Mouse (Mus musculus): Measurements from ENCODE around the gene Mapk6. TPM values are rescaled to one million over a fixed set of nuclear protein-coding genes. Genes with fewer than 3 reads are reported as not detected.

Mapk6 gene
- polyA plus RNA-seq, 1 experiment from 2014 or later = 52.3 TPM

DNA sequence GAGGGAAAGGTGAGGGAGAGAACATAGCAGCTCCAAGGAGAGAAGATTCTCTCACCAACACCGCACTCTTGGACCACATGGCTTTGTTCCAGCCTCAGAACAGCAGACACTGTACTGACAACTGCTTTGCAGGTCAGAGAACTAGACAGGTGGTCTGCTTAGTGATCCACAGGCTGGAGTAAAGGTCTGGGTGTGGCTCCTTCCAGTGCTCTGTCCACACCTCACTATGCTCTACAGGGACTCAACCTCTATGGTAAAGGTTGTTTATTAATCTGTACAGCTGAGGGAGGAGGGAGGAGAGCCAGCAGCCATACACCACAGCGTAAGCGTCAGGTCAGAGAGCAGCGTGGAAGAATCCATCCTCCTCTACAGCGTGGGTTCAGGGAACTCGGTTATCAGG is 13.8 kb downstream of the Mapk6 start:
- Histone ChIP-seq H3K9me3 (ENCODE audit: control insufficient read depth, low read length) (no peaks in the 10 kb centered on the region), H3K4me3 (ENCODE audit: control insufficient read depth in 1 of 2, insufficient read depth in 1 of 2, low read depth in 1 of 2, low read length in 2 of 2) (no peak overlapping the region), H3K27ac (replicated peaks in 1 of 2; ENCODE audit: control insufficient read depth in 1 of 2, insufficient read depth in 1 of 2, low read depth in 2 of 2, low read length in 2 of 2) (no peak overlapping the region), H3K4me1 (ENCODE audit: control insufficient read depth in 2 of 2, insufficient read depth in 2 of 2, low read length in 2 of 2) (peaks cover 4 to 6% of the 10 kb centered on the region in 2 experiments), H3K36me3 (ENCODE audit: control insufficient read depth, insufficient read depth, low read length) (peaks cover 77% of the 10 kb centered on the region), H3K4me2 (ENCODE audit: low read length) (no peak overlapping the region), H3K9ac (ENCODE audit: low read length) (no peak overlapping the region), H3K27me3 (ENCODE audit: control insufficient read depth, insufficient read depth, low read length) (no peaks in the 10 kb centered on the region)
- 82% methylated on average over 6 of the region's 6 CpGs for WGBS
- no peak for ATAC-seq (ENCODE audit: insufficient number of reproducible peaks, insufficient read depth, low FRiP score, low read depth)

- no peaks in the 10 kb centered on the region for H3K4me1 ChIP-seq (ENCODE audit: control insufficient read depth in 2 of 2, insufficient read depth in 2 of 2, low read length in 2 of 2)
- H3K9me3 ChIP-seq (ENCODE audit: control insufficient read depth, low read length) = no peaks in the 10 kb centered on the region
- no peaks in the 10 kb centered on the region for H3K27me3 ChIP-seq (ENCODE audit: control insufficient read depth, insufficient read depth, low read length)
- WGBS = 83% methylated on average over 12 of the region's 12 CpGs
- H3K4me3 ChIP-seq (ENCODE audit: control insufficient read depth in 1 of 2, insufficient read depth in 1 of 2, low read depth in 1 of 2, low read length in 2 of 2) = no peak overlapping the region
- no peak overlapping the region for H3K4me2 ChIP-seq (ENCODE audit: low read length)
- H3K9ac ChIP-seq (ENCODE audit: low read length) = no peak overlapping the region
- H3K27ac ChIP-seq (replicated peaks in 1 of 2; ENCODE audit: control insufficient read depth in 1 of 2, insufficient read depth in 1 of 2, low read depth in 2 of 2, low read length in 2 of 2) = no peak overlapping the region
- no peak for ATAC-seq (ENCODE audit: insufficient number of reproducible peaks, insufficient read depth, low FRiP score, low read depth)
- peaks cover 96% of the 10 kb centered on the region for H3K36me3 ChIP-seq (ENCODE audit: control insufficient read depth, insufficient read depth, low read length)
Observed at GRCm38 (mm10) chr9:75393251-75393650, 16.6 kb downstream of the Mapk6 start.

DNA sequence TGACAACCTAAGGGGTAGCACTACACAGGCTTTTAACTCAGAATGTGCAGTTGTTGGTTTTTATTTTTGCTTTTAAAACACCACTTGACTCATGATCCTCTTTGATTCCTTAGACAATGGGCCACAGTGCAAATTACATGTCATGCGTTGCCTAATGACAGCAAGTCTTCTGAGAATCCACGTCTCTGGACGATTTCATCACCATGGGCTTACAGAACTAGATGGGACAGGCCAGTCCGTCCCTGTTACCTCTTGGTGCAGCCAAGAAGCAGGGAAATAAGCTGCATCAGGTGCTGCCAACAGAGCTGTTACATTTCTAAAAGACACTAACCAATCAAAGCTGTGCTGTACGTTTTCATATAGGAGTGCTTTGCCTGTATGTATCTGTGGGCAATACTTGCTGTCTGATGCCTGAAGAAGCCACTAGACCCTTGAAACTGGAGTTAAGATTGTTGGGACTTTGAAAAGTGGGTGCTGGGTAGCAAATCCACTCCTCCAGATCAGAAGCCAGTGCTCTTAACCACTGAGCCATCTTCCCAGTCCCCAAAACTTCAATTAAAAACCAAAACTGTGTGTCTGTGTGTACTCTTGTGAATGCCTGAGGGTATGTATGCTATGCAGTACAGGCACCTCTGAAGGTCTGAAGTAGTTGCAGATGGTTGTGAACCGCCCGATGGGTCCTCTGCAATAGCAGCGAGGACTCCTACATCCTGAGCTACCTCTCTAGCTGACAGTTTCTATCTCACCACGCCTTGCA is 24.4 kb downstream of the Mapk6 start:
- Histone ChIP-seq H3K4me3 (ENCODE audit: control insufficient read depth in 1 of 2, insufficient read depth in 1 of 2, low read depth in 1 of 2, low read length in 2 of 2) (no peak overlapping the region), H3K9ac (ENCODE audit: low read length) (no peak overlapping the region), H3K27me3 (ENCODE audit: control insufficient read depth, insufficient read depth, low read length) (no peaks in the 10 kb centered on the region), H3K9me3 (ENCODE audit: control insufficient read depth, low read length) (no peaks in the 10 kb centered on the region), H3K36me3 (ENCODE audit: control insufficient read depth, insufficient read depth, low read length) (peaks cover 37% of the 10 kb centered on the region), H3K4me1 (ENCODE audit: control insufficient read depth in 2 of 2, insufficient read depth in 2 of 2, low read length in 2 of 2) (no peaks in the 10 kb centered on the region), H3K4me2 (ENCODE audit: low read length) (no peak overlapping the region), H3K27ac (replicated peaks in 1 of 2; ENCODE audit: control insufficient read depth in 1 of 2, insufficient read depth in 1 of 2, low read depth in 2 of 2, low read length in 2 of 2) (no peak overlapping the region)
- ATAC-seq (ENCODE audit: insufficient number of reproducible peaks, insufficient read depth, low FRiP score, low read depth) = no peak
- WGBS = 84% methylated on average over 9 of the region's 9 CpGs

DNA sequence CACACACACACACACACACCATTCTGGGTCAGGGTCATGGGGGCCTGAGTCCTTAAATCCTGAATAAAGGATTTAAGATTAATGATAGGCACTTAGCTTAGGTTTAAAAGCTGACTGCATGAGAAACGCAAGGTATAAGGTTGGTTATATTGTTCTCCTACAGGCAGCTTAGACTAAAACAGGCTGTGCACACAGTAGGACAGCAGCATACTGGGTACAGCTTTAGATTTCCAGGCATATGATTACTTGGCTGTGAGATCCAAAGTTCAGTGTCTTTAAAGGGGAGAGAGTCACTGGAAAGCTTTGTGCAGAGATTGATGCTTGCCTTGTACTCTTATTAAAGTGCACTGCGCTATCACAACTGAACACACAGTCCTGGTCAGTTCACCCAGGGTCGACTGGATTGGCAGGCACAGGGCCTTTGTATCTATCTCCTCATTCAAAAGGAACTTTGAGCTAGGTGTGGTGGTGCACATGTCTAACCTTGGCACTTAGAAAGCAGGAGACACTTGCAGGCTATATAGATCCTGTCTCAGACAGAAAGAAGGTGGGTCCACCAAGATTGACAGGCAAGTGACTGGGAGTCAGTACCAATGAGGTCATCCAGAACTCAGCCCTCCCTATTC is 25.4 kb downstream of the Mapk6 start:
- Histone ChIP-seq H3K27me3 (ENCODE audit: control insufficient read depth, insufficient read depth, low read length) (no peaks in the 10 kb centered on the region), H3K27ac (replicated peaks in 1 of 2; ENCODE audit: control insufficient read depth in 1 of 2, insufficient read depth in 1 of 2, low read depth in 2 of 2, low read length in 2 of 2) (no peak overlapping the region), H3K4me1 (ENCODE audit: control insufficient read depth in 2 of 2, insufficient read depth in 2 of 2, low read length in 2 of 2) (no peaks in the 10 kb centered on the region), H3K4me2 (ENCODE audit: low read length) (no peak overlapping the region), H3K9me3 (ENCODE audit: control insufficient read depth, low read length) (no peaks in the 10 kb centered on the region), H3K36me3 (ENCODE audit: control insufficient read depth, insufficient read depth, low read length) (peaks cover 29% of the 10 kb centered on the region), H3K4me3 (ENCODE audit: control insufficient read depth in 1 of 2, insufficient read depth in 1 of 2, low read depth in 1 of 2, low read length in 2 of 2) (no peak overlapping the region), H3K9ac (ENCODE audit: low read length) (no peak overlapping the region)
- WGBS = 77% methylated on average over 3 of the region's 3 CpGs
- ATAC-seq (ENCODE audit: insufficient number of reproducible peaks, insufficient read depth, low FRiP score, low read depth) = no peak

DNA sequence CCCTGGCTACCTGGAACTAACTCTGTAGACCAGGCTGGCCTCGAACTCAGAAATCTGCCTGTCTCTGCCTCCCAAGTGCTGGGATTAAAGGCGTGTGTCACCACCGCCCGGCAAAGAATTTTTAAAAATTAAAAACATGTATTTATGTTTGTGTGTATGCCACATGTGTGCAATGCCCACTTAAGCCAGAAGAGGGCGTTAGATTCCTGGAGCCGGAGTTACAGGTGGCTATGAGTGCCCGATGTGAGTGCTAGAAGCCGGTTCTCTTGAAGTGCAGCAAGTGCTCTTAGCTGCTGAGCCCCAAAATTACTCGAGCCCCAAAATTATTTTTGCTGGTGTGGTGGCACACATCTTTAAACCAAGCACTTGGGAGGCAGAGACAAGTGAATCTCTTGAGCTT is 26.0 kb downstream of the Mapk6 start:
- H3K4me2 ChIP-seq (ENCODE audit: low read length) = no peak overlapping the region
- no peaks in the 10 kb centered on the region for H3K27me3 ChIP-seq (ENCODE audit: control insufficient read depth, insufficient read depth, low read length)
- no peak for ATAC-seq (ENCODE audit: insufficient number of reproducible peaks, insufficient read depth, low FRiP score, low read depth)
- H3K9ac ChIP-seq (ENCODE audit: low read length) = no peak overlapping the region
- no peak overlapping the region for H3K27ac ChIP-seq (replicated peaks in 1 of 2; ENCODE audit: control insufficient read depth in 1 of 2, insufficient read depth in 1 of 2, low read depth in 2 of 2, low read length in 2 of 2)
- H3K36me3 ChIP-seq (ENCODE audit: control insufficient read depth, insufficient read depth, low read length) = peaks cover 22% of the 10 kb centered on the region
- WGBS = 78% methylated on average over 9 of the region's 9 CpGs
- H3K4me3 ChIP-seq (ENCODE audit: control insufficient read depth in 1 of 2, insufficient read depth in 1 of 2, low read depth in 1 of 2, low read length in 2 of 2) = no peak overlapping the region
- H3K4me1 ChIP-seq (ENCODE audit: control insufficient read depth in 2 of 2, insufficient read depth in 2 of 2, low read length in 2 of 2) = no peaks in the 10 kb centered on the region
- H3K9me3 ChIP-seq (ENCODE audit: control insufficient read depth, low read length) = no peaks in the 10 kb centered on the region

DNA sequence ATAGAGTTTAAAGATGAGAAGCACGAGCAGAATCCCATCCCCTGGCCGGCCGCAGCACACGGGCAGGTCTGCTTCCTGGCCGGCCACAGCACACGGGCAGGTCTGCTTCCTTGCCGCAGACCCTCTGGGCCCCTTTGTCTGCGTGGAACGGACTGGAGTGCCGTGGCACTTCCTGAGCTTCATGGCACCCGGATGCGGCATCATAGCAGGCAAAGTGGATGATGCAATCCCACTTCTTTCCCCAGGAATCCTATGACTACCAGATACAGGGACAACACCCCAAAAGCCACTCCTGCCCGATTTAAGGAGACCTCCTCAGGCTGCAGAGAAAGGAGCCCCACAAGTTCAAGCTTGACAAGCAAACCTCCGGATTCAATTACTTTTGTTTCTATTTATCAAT is 27.0 kb downstream of the Mapk6 start:
- H3K4me3 ChIP-seq (ENCODE audit: control insufficient read depth in 1 of 2, insufficient read depth in 1 of 2, low read depth in 1 of 2, low read length in 2 of 2) = no peak overlapping the region
- H3K27ac ChIP-seq (replicated peaks in 1 of 2; ENCODE audit: control insufficient read depth in 1 of 2, insufficient read depth in 1 of 2, low read depth in 2 of 2, low read length in 2 of 2) = no peak overlapping the region
- no peaks in the 10 kb centered on the region for H3K27me3 ChIP-seq (ENCODE audit: control insufficient read depth, insufficient read depth, low read length)
- no peak for ATAC-seq (ENCODE audit: insufficient number of reproducible peaks, insufficient read depth, low FRiP score, low read depth)
- no peak overlapping the region for H3K4me2 ChIP-seq (ENCODE audit: low read length)
- H3K36me3 ChIP-seq (ENCODE audit: control insufficient read depth, insufficient read depth, low read length) = peaks cover 16% of the 10 kb centered on the region
- no peaks in the 10 kb centered on the region for H3K4me1 ChIP-seq (ENCODE audit: control insufficient read depth in 2 of 2, insufficient read depth in 2 of 2, low read length in 2 of 2)
- 84% methylated on average over 14 of the region's 14 CpGs for WGBS
- H3K9ac ChIP-seq (ENCODE audit: low read length) = no peak overlapping the region
- no peaks in the 10 kb centered on the region for H3K9me3 ChIP-seq (ENCODE audit: control insufficient read depth, low read length)

GRCm38 (mm10) chr9:75378774-75379173 is 31.0 kb downstream of the Mapk6 start:
- H3K27ac ChIP-seq (replicated peaks in 1 of 2; ENCODE audit: control insufficient read depth in 1 of 2, insufficient read depth in 1 of 2, low read depth in 2 of 2, low read length in 2 of 2) = no peak overlapping the region
- H3K9ac ChIP-seq (ENCODE audit: low read length) = no peak overlapping the region
- H3K4me2 ChIP-seq (ENCODE audit: low read length) = no peak overlapping the region
- no peaks in the 10 kb centered on the region for H3K36me3 ChIP-seq (ENCODE audit: control insufficient read depth, insufficient read depth, low read length)
- no peaks in the 10 kb centered on the region for H3K4me1 ChIP-seq (ENCODE audit: control insufficient read depth in 2 of 2, insufficient read depth in 2 of 2, low read length in 2 of 2)
- no peak overlapping the region for H3K4me3 ChIP-seq (ENCODE audit: control insufficient read depth in 1 of 2, insufficient read depth in 1 of 2, low read depth in 1 of 2, low read length in 2 of 2)
- no peak for ATAC-seq (ENCODE audit: insufficient number of reproducible peaks, insufficient read depth, low FRiP score, low read depth)
- H3K27me3 ChIP-seq (ENCODE audit: control insufficient read depth, insufficient read depth, low read length) = no peaks in the 10 kb centered on the region
- 74% methylated on average over 2 of the region's 2 CpGs for WGBS
- H3K9me3 ChIP-seq (ENCODE audit: control insufficient read depth, low read length) = no peaks in the 10 kb centered on the region

DNA sequence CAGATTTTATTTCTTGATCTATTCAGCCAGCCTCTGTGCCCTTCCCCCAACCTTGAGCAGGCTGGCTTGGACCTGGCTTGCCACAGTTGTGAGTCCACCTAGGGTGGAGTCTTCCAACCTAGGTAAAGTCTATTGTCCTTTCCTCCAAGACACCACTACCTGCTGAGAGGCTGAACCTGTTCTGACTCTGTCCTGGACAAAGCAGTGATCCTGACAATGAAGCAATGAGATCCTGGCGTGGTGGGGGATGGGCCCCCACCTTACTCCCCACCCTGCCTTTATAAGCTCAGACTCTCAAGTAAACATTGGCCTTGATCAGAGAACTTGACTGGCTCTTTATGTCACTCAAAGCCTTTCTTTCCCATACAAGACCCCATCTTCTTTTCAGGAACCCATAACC is 33.4 kb downstream of the Mapk6 start:
- WGBS = 57% methylated on average over 1 of the region's 1 CpGs
- ATAC-seq (ENCODE audit: insufficient number of reproducible peaks, insufficient read depth, low FRiP score, low read depth) = no peak
- Histone ChIP-seq H3K4me2 (ENCODE audit: low read length) (no peak overlapping the region), H3K4me1 (ENCODE audit: control insufficient read depth in 2 of 2, insufficient read depth in 2 of 2, low read length in 2 of 2) (no peaks in the 10 kb centered on the region), H3K36me3 (ENCODE audit: control insufficient read depth, insufficient read depth, low read length) (no peaks in the 10 kb centered on the region), H3K27ac (replicated peaks in 1 of 2; ENCODE audit: control insufficient read depth in 1 of 2, insufficient read depth in 1 of 2, low read depth in 2 of 2, low read length in 2 of 2) (no peak overlapping the region), H3K27me3 (ENCODE audit: control insufficient read depth, insufficient read depth, low read length) (no peaks in the 10 kb centered on the region), H3K4me3 (ENCODE audit: control insufficient read depth in 1 of 2, insufficient read depth in 1 of 2, low read depth in 1 of 2, low read length in 2 of 2) (no peak overlapping the region), H3K9me3 (ENCODE audit: control insufficient read depth, low read length) (no peaks in the 10 kb centered on the region), H3K9ac (ENCODE audit: low read length) (no peak overlapping the region)
